Mouse (Mus musculus): ENCODE data around the gene Plekhd1. TPM values are rescaled to one million over a fixed set of nuclear protein-coding genes. Genes with fewer than 3 reads are reported as not detected.

The Plekhd1 gene
- 0.83 and 2.4 TPM in 2 replicates for polyA plus RNA-seq (2016; fragmentation: Nextera tagmentation; extraction: Ambion mirVana)

GRCm38 (mm10) chr12:80692269-80692972 lies at the start of gene Plekhd1:
Gene Plekhd1, plus strand, starts transcription at chr12:80692591.
- WGBS = 1% methylated on average over 51 of the region's 52 CpGs
- Histone ChIP-seq H3K27me3 (ENCODE audit: low read depth, poor library complexity, severe bottlenecking) (peaks cover 61% of the 10 kb centered on the region), H3K36me3 (no peaks in the 10 kb centered on the region), H3K4me3 (peak within 1 kb of the TSS; percentile 56), H3K27ac (replicated peaks) (no peak within 1 kb of the TSS; the same call in 1 of the 2 replicates), H3K4me1 (peaks cover 38% of the 10 kb centered on the region), H3K9me3 (replicated peaks) (no peaks in the 10 kb centered on the region)
- DNase-seq (ENCODE audit: low spot score) = peak; percentile 56

- H3K27ac ChIP-seq (replicated peaks) = peak overlapping the region; percentile 96
- H3K9me3 ChIP-seq (replicated peaks) = no peaks in the 10 kb centered on the region
- H3K27me3 ChIP-seq (ENCODE audit: low read depth, poor library complexity, severe bottlenecking) = no peaks in the 10 kb centered on the region
- DNase-seq (ENCODE audit: low spot score) = peak; percentile 74
- peaks cover 46% of the 10 kb centered on the region for H3K36me3 ChIP-seq
- WGBS = 2% methylated on average over 48 of the region's 48 CpGs
- H3K4me1 ChIP-seq = peaks cover 40% of the 10 kb centered on the region
- peak overlapping the region; percentile 91 for H3K4me3 ChIP-seq
Measured at GRCm38 (mm10) chr12:80642725-80643692, 49.4 kb upstream of the Plekhd1 start.

- peaks cover 40% of the 10 kb centered on the region for H3K4me1 ChIP-seq
- under 1% methylated on average over 50 of the region's 50 CpGs for WGBS
- no peaks in the 10 kb centered on the region for H3K9me3 ChIP-seq (replicated peaks)
- peaks cover 46% of the 10 kb centered on the region for H3K36me3 ChIP-seq
- peak; percentile 94 for DNase-seq (ENCODE audit: low spot score)
- no peaks in the 10 kb centered on the region for H3K27me3 ChIP-seq (ENCODE audit: low read depth, poor library complexity, severe bottlenecking)
- H3K27ac ChIP-seq (replicated peaks) = peak within 1 kb of the TSS; percentile 96
- H3K4me3 ChIP-seq = peak within 1 kb of the TSS; percentile 91
Measured at GRCm38 (mm10) chr12:80643693-80644505, 48.5 kb upstream of the Plekhd1 start, which contains the start of the genes Slc39a9 and Erh. Gene Slc39a9, plus strand, starts transcription at chr12:80643883. Gene Erh, minus strand, starts transcription at chr12:80644341.

GRCm38 (mm10) chr12:80644506-80644868 lies 47.9 kb upstream of the Plekhd1 start:
- H3K27ac ChIP-seq (replicated peaks) = peak overlapping the region; percentile 96

GRCm38 (mm10) chr12:80646377-80646776 lies 46.0 kb upstream of the Plekhd1 start:
- DNase-seq (ENCODE audit: low spot score) = no peak
- no peak overlapping the region for H3K27ac ChIP-seq (replicated peaks)
- 94% methylated on average over 3 of the region's 3 CpGs for WGBS
- H3K4me1 ChIP-seq = peaks cover 40% of the 10 kb centered on the region
- peak overlapping the region; percentile 91; the same call in 1 of the 2 replicates for H3K4me3 ChIP-seq
- no peaks in the 10 kb centered on the region for H3K9me3 ChIP-seq (replicated peaks)
- no peaks in the 10 kb centered on the region for H3K27me3 ChIP-seq (ENCODE audit: low read depth, poor library complexity, severe bottlenecking)
- H3K36me3 ChIP-seq = peaks cover 27% of the 10 kb centered on the region

More at GRCm38 (mm10) chr12:80644506-80644868, 47.9 kb upstream of the Plekhd1 start:
- peaks cover 41% of the 10 kb centered on the region for H3K36me3 ChIP-seq
- H3K4me3 ChIP-seq = peak overlapping the region; percentile 91
- H3K27me3 ChIP-seq (ENCODE audit: low read depth, poor library complexity, severe bottlenecking) = no peaks in the 10 kb centered on the region
- DNase-seq (ENCODE audit: low spot score) = no peak
- peaks cover 40% of the 10 kb centered on the region for H3K4me1 ChIP-seq
- H3K9me3 ChIP-seq (replicated peaks) = no peaks in the 10 kb centered on the region
- 10% methylated on average over 18 of the region's 18 CpGs for WGBS

- no peaks in the 10 kb centered on the region for H3K9me3 ChIP-seq (replicated peaks)
- H3K27me3 ChIP-seq (ENCODE audit: low read depth, poor library complexity, severe bottlenecking) = no peaks in the 10 kb centered on the region
- no peak overlapping the region for H3K27ac ChIP-seq (replicated peaks)
- 0 out of 2 replicates have a peak, but pooled peaks cover 5% of the 10 kb centered on the region for H3K36me3 ChIP-seq
- no peak for DNase-seq (ENCODE audit: low spot score)
- H3K4me1 ChIP-seq = no peaks in the 10 kb centered on the region
- no peak overlapping the region for H3K4me3 ChIP-seq
- 94% methylated on average over 7 of the region's 7 CpGs for WGBS
Measured at GRCm38 (mm10) chr12:80653951-80654658, 38.3 kb upstream of the Plekhd1 start.

- H3K9me3 ChIP-seq (replicated peaks) = no peaks in the 10 kb centered on the region
- no peak overlapping the region for H3K27ac ChIP-seq (replicated peaks)
- 92% methylated on average over 3 of the region's 3 CpGs for WGBS
- DNase-seq (ENCODE audit: low spot score) = no peak
- H3K27me3 ChIP-seq (ENCODE audit: low read depth, poor library complexity, severe bottlenecking) = no peaks in the 10 kb centered on the region
- H3K36me3 ChIP-seq = 0 out of 2 replicates have a peak, but pooled peaks cover 4% of the 10 kb centered on the region
- H3K4me1 ChIP-seq = no peaks in the 10 kb centered on the region
- no peak overlapping the region for H3K4me3 ChIP-seq
Measured at GRCm38 (mm10) chr12:80654659-80655025, 37.7 kb upstream of the Plekhd1 start.

GRCm38 (mm10) chr12:80658661-80659060 lies 33.7 kb upstream of the Plekhd1 start:
- DNase-seq (ENCODE audit: low spot score) = no peak
- H3K4me1 ChIP-seq = no peaks in the 10 kb centered on the region
- H3K27ac ChIP-seq (replicated peaks) = no peak overlapping the region
- H3K27me3 ChIP-seq (ENCODE audit: low read depth, poor library complexity, severe bottlenecking) = no peaks in the 10 kb centered on the region
- H3K4me3 ChIP-seq = no peak overlapping the region
- no peaks in the 10 kb centered on the region for H3K9me3 ChIP-seq (replicated peaks)
- peaks cover 11% of the 10 kb centered on the region for H3K36me3 ChIP-seq
- WGBS = 93% methylated on average over 6 of the region's 6 CpGs

GRCm38 (mm10) chr12:80662322-80662721 lies 30.1 kb upstream of the Plekhd1 start:
- 95% methylated on average over 10 of the region's 10 CpGs for WGBS
- Histone ChIP-seq H3K4me1 (no peaks in the 10 kb centered on the region), H3K27ac (replicated peaks) (no peak overlapping the region), H3K4me3 (no peak overlapping the region), H3K9me3 (replicated peaks) (no peaks in the 10 kb centered on the region), H3K36me3 (peaks cover 29% of the 10 kb centered on the region), H3K27me3 (ENCODE audit: low read depth, poor library complexity, severe bottlenecking) (no peaks in the 10 kb centered on the region)
- no peak for DNase-seq (ENCODE audit: low spot score)

GRCm38 (mm10) chr12:80663935-80664334 lies 28.5 kb upstream of the Plekhd1 start:
- Histone ChIP-seq H3K27me3 (ENCODE audit: low read depth, poor library complexity, severe bottlenecking) (no peaks in the 10 kb centered on the region), H3K36me3 (peaks cover 39% of the 10 kb centered on the region), H3K4me3 (no peak overlapping the region), H3K4me1 (no peaks in the 10 kb centered on the region), H3K9me3 (replicated peaks) (no peaks in the 10 kb centered on the region), H3K27ac (replicated peaks) (no peak overlapping the region)
- WGBS = 84% methylated on average over 2 of the region's 2 CpGs
- no peak for DNase-seq (ENCODE audit: low spot score)

- no peak overlapping the region for H3K27ac ChIP-seq (replicated peaks)
- H3K4me1 ChIP-seq = no peaks in the 10 kb centered on the region
- no peak overlapping the region for H3K4me3 ChIP-seq
- no peak for DNase-seq (ENCODE audit: low spot score)
- H3K27me3 ChIP-seq (ENCODE audit: low read depth, poor library complexity, severe bottlenecking) = no peaks in the 10 kb centered on the region
- H3K36me3 ChIP-seq = peaks cover 43% of the 10 kb centered on the region
- WGBS = 88% methylated on average over 2 of the region's 2 CpGs
- H3K9me3 ChIP-seq (replicated peaks) = no peaks in the 10 kb centered on the region
Measured at GRCm38 (mm10) chr12:80668391-80668790, 24.0 kb upstream of the Plekhd1 start.

All from midbrain, embryonic 10.5 days (tissue).